Mouse (Mus musculus): ENCODE results near the gene Klhl29. TPM values are rescaled to one million over a fixed set of nuclear protein-coding genes. Genes with fewer than 3 reads are reported as not detected.

Gene Klhl29
- total RNA-seq (2021): 1 to 10 TPM; 1.9 to 3.4 TPM
- long read RNA-seq, experiment 1, partial matches to known transcripts: 0 of 2 reads
- long read RNA-seq, experiment 1, other reads (novel, unspliced or antisense): 2 of 2 reads
- long read RNA-seq, experiment 2: 0 reads

GRCm38 (mm10) chr12:5375616-5376461 lies at the start of gene Klhl29:
Gene Klhl29, minus strand, starts transcription at chr12:5375682.
- peak; percentile 89 for DNase-seq (ENCODE audit: low spot score)

GRCm38 (mm10) chr12:5425276-5425675 lies 49.8 kb upstream of the Klhl29 start:
- no peak for DNase-seq (ENCODE audit: low spot score)

- DNase-seq (ENCODE audit: low spot score): no peak
These were observed 40.3 kb upstream of the Klhl29 start for GRCm38 (mm10) chr12:5415806-5416205.

- DNase-seq (ENCODE audit: low spot score): no peak
These were observed 38.5 kb upstream of the Klhl29 start for GRCm38 (mm10) chr12:5413976-5414375.

- peak; percentile 2 for DNase-seq (ENCODE audit: low spot score)
These were observed 36.5 kb upstream of the Klhl29 start for GRCm38 (mm10) chr12:5411761-5412537.

GRCm38 (mm10) chr12:5411346-5411745 lies 35.9 kb upstream of the Klhl29 start:
- DNase-seq (ENCODE audit: low spot score): no peak

GRCm38 (mm10) chr12:5410391-5411115 lies 35.1 kb upstream of the Klhl29 start:
- DNase-seq (ENCODE audit: low spot score): peak; percentile 87

- no peak for DNase-seq (ENCODE audit: low spot score)
These were observed 31.7 kb upstream of the Klhl29 start for GRCm38 (mm10) chr12:5407175-5407574.

GRCm38 (mm10) chr12:5397423-5397822 lies 21.9 kb upstream of the Klhl29 start:
- DNase-seq (ENCODE audit: low spot score): no peak

GRCm38 (mm10) chr12:5395188-5395587 lies 19.7 kb upstream of the Klhl29 start:
- no peak for DNase-seq (ENCODE audit: low spot score)

GRCm38 (mm10) chr12:5387112-5387511 lies 11.6 kb upstream of the Klhl29 start:
- DNase-seq (ENCODE audit: low spot score): no peak

GRCm38 (mm10) chr12:5386688-5387087 lies 11.2 kb upstream of the Klhl29 start:
- DNase-seq (ENCODE audit: low spot score): no peak

- DNase-seq (ENCODE audit: low spot score): no peak
These were observed 6.2 kb upstream of the Klhl29 start for GRCm38 (mm10) chr12:5381694-5382093.

GRCm38 (mm10) chr12:5374684-5375615 lies 532 bp downstream of the Klhl29 start:
- DNase-seq (ENCODE audit: low spot score): peak; percentile 7

GRCm38 (mm10) chr12:5374196-5374683 lies 1.2 kb downstream of the Klhl29 start:
- DNase-seq (ENCODE audit: low spot score): peak; percentile 21

- DNase-seq (ENCODE audit: low spot score): peak; percentile 26
These were observed 1.8 kb downstream of the Klhl29 start for GRCm38 (mm10) chr12:5373641-5374195.

- no peak for DNase-seq (ENCODE audit: low spot score)
These were observed 6.1 kb downstream of the Klhl29 start for GRCm38 (mm10) chr12:5369396-5369795.

GRCm38 (mm10) chr12:5364836-5365235 lies 10.6 kb downstream of the Klhl29 start:
- no peak for DNase-seq (ENCODE audit: low spot score)

- no peak for DNase-seq (ENCODE audit: low spot score)
These were observed 11.4 kb downstream of the Klhl29 start for GRCm38 (mm10) chr12:5363961-5364634.
